Mouse (Mus musculus) stomach, embryonic 14.5 days (tissue): Measurements from ENCODE around the gene Mrps10. TPM values are rescaled to one million over a fixed set of nuclear protein-coding genes. Genes with fewer than 3 reads are reported as not detected.

Experiments used
- polyA plus RNA-seq: library from polyadenylated mRNA; unstranded; fragments of >200 nt; fragmentation: Nextera tagmentation; extraction: Ambion mirVana; gene quantifications from 2 replicates; pipeline ENCODE4 v1.2.1, GENCODE M21; 2014

Mrps10 gene
- polyA plus RNA-seq, 1 experiment from 2014 or later = 70.3 TPM

Other genes starting within 250 kb of the Mrps10 start
- 0.25 and 0.31 TPM in 2 replicates for gene Guca1b, start 16.5 kb downstream of the Mrps10 start, polyA plus RNA-seq
- 2.7 and 6.0 TPM in 2 replicates for gene Guca1a, start 31.7 kb downstream of the Mrps10 start, polyA plus RNA-seq
- gene AI661453, start 67.7 kb downstream of the Mrps10 start, polyA plus RNA-seq = 4.7 and 4.8 TPM in 2 replicates
- 0.31 and 0.58 TPM in 2 replicates for gene 1700001C19Rik, start 68.5 kb downstream of the Mrps10 start, polyA plus RNA-seq
- gene Taf8, start 133.4 kb downstream of the Mrps10 start, polyA plus RNA-seq = 24.5 and 27.3 TPM in 2 replicates
- gene Ccnd3, start 136.2 kb downstream of the Mrps10 start, polyA plus RNA-seq = 425 and 428 TPM in 2 replicates
- 22.1 and 22.3 TPM in 2 replicates for gene Bysl, start 242.6 kb downstream of the Mrps10 start, polyA plus RNA-seq
- 47.1 and 49.4 TPM in 2 replicates for gene Med20, start 242.7 kb downstream of the Mrps10 start, polyA plus RNA-seq
- gene Gm20517, start 242.7 kb downstream of the Mrps10 start, polyA plus RNA-seq = 1.5 and 2.8 TPM in 2 replicates